Mouse (Mus musculus): ENCODE data around the gene Slc23a3. TPM values are rescaled to one million over a fixed set of nuclear protein-coding genes. Genes with fewer than 3 reads are reported as not detected.
A peak's percentile ranks its signal among the peaks of the same experiment; 100 is the strongest.

Gene Slc23a3
- polyA plus RNA-seq (2014; fragmentation: Nextera tagmentation; extraction: Ambion mirVana), result not detected in 2 replicates

GRCm38 (mm10) chr1:75133421-75134207 lies at the start of gene Slc23a3:
Slc23a3 (minus strand) TSS chr1:75133890.
- Histone ChIP-seq H3K9ac (ENCODE audit: low read length) (no peak within 1 kb of the TSS), H3K36me3 (ENCODE audit: control insufficient read depth, insufficient read depth, low read length) (peaks cover 36% of the 10 kb centered on the region), H3K27ac (ENCODE audit: low read depth, low read length) (no peak within 1 kb of the TSS), H3K9me3 (replicated peaks; ENCODE audit: control insufficient read depth, low read length) (no peaks in the 10 kb centered on the region), H3K4me2 (ENCODE audit: low read length) (no peak within 1 kb of the TSS), H3K27me3 (replicated peaks; ENCODE audit: control insufficient read depth, insufficient read depth, low read length) (no peaks in the 10 kb centered on the region), H3K4me1 (ENCODE audit: control insufficient read depth, insufficient read depth, low read length) (no peaks in the 10 kb centered on the region), H3K4me3 (ENCODE audit: low read depth, low read length) (no peak within 1 kb of the TSS)
- ATAC-seq, result no peak
- WGBS, result 68% methylated on average over 12 of the region's 12 CpGs
- DNase-seq (ENCODE audit: low spot score), result no peak

- WGBS, result 67% methylated on average over 4 of the region's 4 CpGs
- H3K36me3 ChIP-seq (ENCODE audit: control insufficient read depth, insufficient read depth, low read length), result peaks cover 63% of the 10 kb centered on the region
- no peaks in the 10 kb centered on the region for H3K9me3 ChIP-seq (replicated peaks; ENCODE audit: control insufficient read depth, low read length)
- no peak for DNase-seq (ENCODE audit: low spot score)
- no peak overlapping the region for H3K4me2 ChIP-seq (ENCODE audit: low read length)
- ATAC-seq, result no peak
- H3K4me3 ChIP-seq (ENCODE audit: low read depth, low read length), result no peak overlapping the region
- H3K9ac ChIP-seq (ENCODE audit: low read length), result no peak overlapping the region
- no peak overlapping the region for H3K27ac ChIP-seq (ENCODE audit: low read depth, low read length)
- H3K27me3 ChIP-seq (replicated peaks; ENCODE audit: control insufficient read depth, insufficient read depth, low read length), result no peaks in the 10 kb centered on the region
- peaks cover 7% of the 10 kb centered on the region for H3K4me1 ChIP-seq (ENCODE audit: control insufficient read depth, insufficient read depth, low read length)
These were observed 48.5 kb upstream of the Slc23a3 start for GRCm38 (mm10) chr1:75182160-75182559.

- Histone ChIP-seq H3K9me3 (replicated peaks; ENCODE audit: control insufficient read depth, low read length) (no peaks in the 10 kb centered on the region), H3K4me1 (ENCODE audit: control insufficient read depth, insufficient read depth, low read length) (peaks cover 7% of the 10 kb centered on the region), H3K4me2 (ENCODE audit: low read length) (no peak overlapping the region), H3K27ac (ENCODE audit: low read depth, low read length) (no peak overlapping the region), H3K4me3 (ENCODE audit: low read depth, low read length) (no peak overlapping the region), H3K36me3 (ENCODE audit: control insufficient read depth, insufficient read depth, low read length) (peaks cover 63% of the 10 kb centered on the region), H3K9ac (ENCODE audit: low read length) (no peak overlapping the region), H3K27me3 (replicated peaks; ENCODE audit: control insufficient read depth, insufficient read depth, low read length) (no peaks in the 10 kb centered on the region)
- ATAC-seq (no peak), DNase-seq (ENCODE audit: low spot score) (no peak)
- 71% methylated on average over 4 of the region's 4 CpGs for WGBS
These were observed 47.7 kb upstream of the Slc23a3 start for GRCm38 (mm10) chr1:75181377-75181870.

- Histone ChIP-seq H3K4me2 (ENCODE audit: low read length) (peak overlapping the region; percentile 97), H3K9me3 (replicated peaks; ENCODE audit: control insufficient read depth, low read length) (no peaks in the 10 kb centered on the region), H3K4me3 (ENCODE audit: low read depth, low read length) (0 out of 2 replicates have a peak overlapping the region, but pooled peaks have one; percentile 52), H3K27me3 (replicated peaks; ENCODE audit: control insufficient read depth, insufficient read depth, low read length) (no peaks in the 10 kb centered on the region), H3K4me1 (ENCODE audit: control insufficient read depth, insufficient read depth, low read length) (peaks cover 7% of the 10 kb centered on the region), H3K36me3 (ENCODE audit: control insufficient read depth, insufficient read depth, low read length) (peaks cover 63% of the 10 kb centered on the region), H3K27ac (ENCODE audit: low read depth, low read length) (no peak overlapping the region), H3K9ac (ENCODE audit: low read length) (no peak overlapping the region)
- 32% methylated on average over 7 of the region's 7 CpGs for WGBS
- DNase-seq (ENCODE audit: low spot score) (no peak), ATAC-seq (no peak)
These were observed 47.1 kb upstream of the Slc23a3 start for GRCm38 (mm10) chr1:75180741-75181140.

- Histone ChIP-seq H3K4me2 (ENCODE audit: low read length) (peak within 1 kb of the TSS; percentile 97), H3K9me3 (replicated peaks; ENCODE audit: control insufficient read depth, low read length) (no peaks in the 10 kb centered on the region), H3K27ac (ENCODE audit: low read depth, low read length) (no peak within 1 kb of the TSS; the same call in 1 of the 2 replicates), H3K4me3 (ENCODE audit: low read depth, low read length) (peak within 1 kb of the TSS; percentile 52), H3K36me3 (ENCODE audit: control insufficient read depth, insufficient read depth, low read length) (peaks cover 63% of the 10 kb centered on the region), H3K9ac (ENCODE audit: low read length) (peak within 1 kb of the TSS; percentile 72), H3K4me1 (ENCODE audit: control insufficient read depth, insufficient read depth, low read length) (peaks cover 7% of the 10 kb centered on the region), H3K27me3 (replicated peaks; ENCODE audit: control insufficient read depth, insufficient read depth, low read length) (no peaks in the 10 kb centered on the region)
- DNase-seq (ENCODE audit: low spot score), result peak; percentile 96
- WGBS, result under 1% methylated on average over 31 of the region's 31 CpGs
- peak; percentile 94 for ATAC-seq
These were observed 46.5 kb upstream of the Slc23a3 start, which contains the start of gene Abcb6 for GRCm38 (mm10) chr1:75180105-75180590. Abcb6 (minus strand) TSS chr1:75180392.

GRCm38 (mm10) chr1:75179334-75180104 lies 45.8 kb upstream of the Slc23a3 start:
- H3K4me1 ChIP-seq (ENCODE audit: control insufficient read depth, insufficient read depth, low read length), result peaks cover 7% of the 10 kb centered on the region
- ATAC-seq (peak; percentile 58), DNase-seq (ENCODE audit: low spot score) (peak; percentile 44)
- H3K4me3 ChIP-seq (ENCODE audit: low read depth, low read length), result peak overlapping the region; percentile 52
- peak overlapping the region; percentile 72 for H3K9ac ChIP-seq (ENCODE audit: low read length)
- H3K4me2 ChIP-seq (ENCODE audit: low read length), result peak overlapping the region; percentile 97
- H3K36me3 ChIP-seq (ENCODE audit: control insufficient read depth, insufficient read depth, low read length), result peaks cover 63% of the 10 kb centered on the region
- H3K27me3 ChIP-seq (replicated peaks; ENCODE audit: control insufficient read depth, insufficient read depth, low read length), result no peaks in the 10 kb centered on the region
- 8% methylated on average over 23 of the region's 23 CpGs for WGBS
- H3K27ac ChIP-seq (ENCODE audit: low read depth, low read length), result no peak overlapping the region; the same call in 1 of the 2 replicates
- no peaks in the 10 kb centered on the region for H3K9me3 ChIP-seq (replicated peaks; ENCODE audit: control insufficient read depth, low read length)

- WGBS, result 1% methylated on average over 59 of the region's 59 CpGs
- peak within 1 kb of the TSS; percentile 67 for H3K4me3 ChIP-seq (ENCODE audit: low read depth, low read length)
- H3K9ac ChIP-seq (ENCODE audit: low read length), result peak within 1 kb of the TSS; percentile 68
- 0 out of 2 replicates have a peak, but pooled peaks cover 8% of the 10 kb centered on the region for H3K4me1 ChIP-seq (ENCODE audit: control insufficient read depth, insufficient read depth, low read length)
- no peaks in the 10 kb centered on the region for H3K27me3 ChIP-seq (replicated peaks; ENCODE audit: control insufficient read depth, insufficient read depth, low read length)
- H3K9me3 ChIP-seq (replicated peaks; ENCODE audit: control insufficient read depth, low read length), result no peaks in the 10 kb centered on the region
- peak within 1 kb of the TSS; percentile 82 for H3K27ac ChIP-seq (ENCODE audit: low read depth, low read length)
- ATAC-seq (peak; percentile 98), DNase-seq (ENCODE audit: low spot score) (peak; percentile 96)
- H3K4me2 ChIP-seq (ENCODE audit: low read length), result peak within 1 kb of the TSS; percentile 68
- H3K36me3 ChIP-seq (ENCODE audit: control insufficient read depth, insufficient read depth, low read length), result peaks cover 33% of the 10 kb centered on the region
These were observed 35.1 kb upstream of the Slc23a3 start, which contains the start of gene Zfand2b for GRCm38 (mm10) chr1:75168472-75169464. Zfand2b (plus strand) TSS chr1:75168646.

GRCm38 (mm10) chr1:75168093-75168471 lies 34.4 kb upstream of the Slc23a3 start:
- 0 out of 2 replicates have a peak overlapping the region, but pooled peaks have one; percentile 21 for H3K27ac ChIP-seq (ENCODE audit: low read depth, low read length)
- peak overlapping the region; percentile 68 for H3K4me2 ChIP-seq (ENCODE audit: low read length)
- ATAC-seq (peak; percentile 30), DNase-seq (ENCODE audit: low spot score) (no peak)
- 0 out of 2 replicates have a peak, but pooled peaks cover 8% of the 10 kb centered on the region for H3K4me1 ChIP-seq (ENCODE audit: control insufficient read depth, insufficient read depth, low read length)
- peak overlapping the region; percentile 68 for H3K9ac ChIP-seq (ENCODE audit: low read length)
- WGBS, result 10% methylated on average over 7 of the region's 7 CpGs
- H3K4me3 ChIP-seq (ENCODE audit: low read depth, low read length), result peak overlapping the region; percentile 67
- no peaks in the 10 kb centered on the region for H3K9me3 ChIP-seq (replicated peaks; ENCODE audit: control insufficient read depth, low read length)
- H3K36me3 ChIP-seq (ENCODE audit: control insufficient read depth, insufficient read depth, low read length), result peaks cover 26% of the 10 kb centered on the region
- H3K27me3 ChIP-seq (replicated peaks; ENCODE audit: control insufficient read depth, insufficient read depth, low read length), result no peaks in the 10 kb centered on the region
